Mouse (Mus musculus) neutrophil, adult 59 days (primary cell): Measurements from ENCODE around the gene Olfr816. TPM values are rescaled to one million over a fixed set of nuclear protein-coding genes. Genes with fewer than 3 reads are reported as not detected.

Source experiments
- total RNA-seq, 2 experiments: library from RNA; stranded (reverse); gene quantifications; 1 replicate in 1 of 2; 2 replicates in 1 of 2; pipeline ENCODE4 v1.2.4; 2023

Gene Olfr816
- not detected for total RNA-seq

GRCm38 (mm10) chr10:129915497-129915896 lies at the start of gene Olfr816:
Gene Olfr816 (minus strand): TSS chr10:129915597.

GRCm38 (mm10) chr10:129949000-129949399 lies 33.6 kb upstream of the Olfr816 start, which contains the start of gene Olfr818:
Gene Olfr818 (minus strand): TSS chr10:129949100.

GRCm38 (mm10) chr10:129905767-129906166 lies 9.6 kb downstream of the Olfr816 start, which contains the start of gene Olfr815:
Gene Olfr815 (minus strand): TSS chr10:129905867.

GRCm38 (mm10) chr10:129879751-129880150 lies 35.6 kb downstream of the Olfr816 start, which contains the start of gene Olfr814:
Gene Olfr814 (minus strand): TSS chr10:129879851.

Other genes with a start within 250 kb of the Olfr816 start
- gene Olfr801, start 241.7 kb downstream of the Olfr816 start, total RNA-seq: not detected
- not detected for gene Olfr802, start 227.4 kb downstream of the Olfr816 start, total RNA-seq
- gene Olfr803, start 221.3 kb downstream of the Olfr816 start, total RNA-seq: not detected
- gene Olfr804, start 212.4 kb downstream of the Olfr816 start, total RNA-seq: not detected
- not detected for gene Olfr805, start 186.2 kb downstream of the Olfr816 start, total RNA-seq
- not detected for gene Olfr806, start 173.7 kb downstream of the Olfr816 start, total RNA-seq
- gene Olfr807, start 157.8 kb downstream of the Olfr816 start, total RNA-seq: not detected
- not detected for gene Olfr808, start 150.1 kb downstream of the Olfr816 start, total RNA-seq
- not detected for gene Olfr809, start 141.0 kb downstream of the Olfr816 start, total RNA-seq
- not detected for gene Olfr810, start 120.7 kb downstream of the Olfr816 start, total RNA-seq
- gene Olfr811, start 111.2 kb downstream of the Olfr816 start, total RNA-seq: not detected
- gene Olfr812, start 69.5 kb downstream of the Olfr816 start, total RNA-seq: not detected
- not detected for gene Olfr813, start 60.2 kb downstream of the Olfr816 start, total RNA-seq
- gene Olfr814, start 35.7 kb downstream of the Olfr816 start, total RNA-seq: not detected
- gene Olfr815, start 9.7 kb downstream of the Olfr816 start, total RNA-seq: not detected
- not detected for gene Olfr818, start 33.5 kb upstream of the Olfr816 start, total RNA-seq
- not detected for gene Olfr819, start 51.7 kb upstream of the Olfr816 start, total RNA-seq
- gene Olfr247, start 60.5 kb upstream of the Olfr816 start, total RNA-seq: not detected
- gene Gm10310, start 69.5 kb upstream of the Olfr816 start, total RNA-seq: not detected
- not detected for gene Olfr820, start 97.0 kb upstream of the Olfr816 start, total RNA-seq
- gene Olfr821, start 114.8 kb upstream of the Olfr816 start, total RNA-seq: not detected
- gene Olfr822, start 155.6 kb upstream of the Olfr816 start, total RNA-seq: not detected
- not detected for gene Olfr823, start 199.8 kb upstream of the Olfr816 start, total RNA-seq
- not detected for gene Olfr824, start 214.4 kb upstream of the Olfr816 start, total RNA-seq